Mouse (Mus musculus) ovary, adult 2 months (tissue): Measurements from ENCODE around the gene Tgfb3. TPM values are rescaled to one million over a fixed set of nuclear protein-coding genes. Genes with fewer than 3 reads are reported as not detected.

Source experiments
- polyA plus RNA-seq: library from polyadenylated mRNA; depleted of rRNA; stranded (reverse); fragments of >200 nt; gene quantifications from 2 replicates; pipeline ENCODE4 v1.2.3, GENCODE M21; 2012; rRNA removed

The Tgfb3 gene
- polyA plus RNA-seq = 40.0 and 43.4 TPM in 2 replicates

GRCm38 (mm10) chr12:86078553-86079201, at the start of gene Tgfb3:
Gene Tgfb3, minus strand, starts transcription at chr12:86079041.

DNA sequence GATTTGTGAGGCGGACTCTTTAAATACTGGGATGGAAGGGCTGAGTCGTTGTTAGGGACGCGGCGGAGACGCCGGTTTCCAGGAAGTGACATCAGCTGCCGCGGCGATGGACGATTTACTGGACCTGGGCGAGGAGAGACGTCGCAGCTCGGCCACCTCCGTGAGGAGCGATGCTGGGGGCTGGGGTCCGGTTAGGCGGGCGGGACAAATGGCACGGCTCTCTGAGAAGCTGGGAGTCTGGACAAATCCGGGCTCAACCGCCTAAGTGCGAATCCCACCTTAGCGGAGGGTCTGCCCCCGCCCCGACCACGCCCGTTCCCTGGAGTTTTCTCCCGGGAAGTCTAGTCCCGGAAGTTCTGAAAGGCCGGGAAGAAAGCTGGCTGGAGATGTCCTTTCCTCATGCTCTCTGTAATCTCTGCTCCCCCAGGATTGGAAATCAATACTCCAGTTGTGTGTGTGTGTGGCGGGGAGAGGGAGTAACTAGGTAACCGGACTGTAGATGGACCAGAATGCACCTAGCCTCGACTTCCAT, 3.7 kb upstream of the Tgfb3 start, which contains the start of gene Ift43:
Ift43 (plus strand) TSS at position 61 of the 532 bp plus-strand sequence.

Other genes starting within 250 kb of the Tgfb3 start
- gene Ift43, start 3.5 kb upstream of the Tgfb3 start, polyA plus RNA-seq = 34.0 and 39.2 TPM in 2 replicates
- 9.4 and 11.6 TPM in 2 replicates for gene Gpatch2l, start 162.8 kb upstream of the Tgfb3 start, polyA plus RNA-seq